Mouse (Mus musculus): ENCODE data around the gene Agrp. TPM values are rescaled to one million over a fixed set of nuclear protein-coding genes. Genes with fewer than 3 reads are reported as not detected.
A peak's percentile ranks its signal among the peaks of the same experiment; 100 is the strongest.

Gene Agrp
- polyA plus RNA-seq, 1 experiment: 0.47 TPM

GRCm38 (mm10) chr8:105620946-105621720 is 16.1 kb downstream of the Agrp start:
- Histone ChIP-seq H3K4me3 (no peak overlapping the region), H3K36me3 (ENCODE audit: control insufficient read depth, insufficient read depth) (peaks cover 31% of the 10 kb centered on the region), H3K4me2 (ENCODE audit: low read depth) (no peak overlapping the region), H3K27me3 (ENCODE audit: control insufficient read depth, insufficient read depth, insufficient read length) (no peaks in the 10 kb centered on the region), H3K79me2 (ENCODE audit: control insufficient read depth, insufficient read depth) (no peaks in the 10 kb centered on the region), H3ac (ENCODE audit: control insufficient read depth, insufficient read length) (no peak overlapping the region)
- TF ChIP-seq E2F4 (IDR thresholded peaks at IDR 0.05; ENCODE audit: insufficient read depth): no peak
- no peak for TF ChIP-seq TCF3 (IDR thresholded peaks at IDR 0.05; ENCODE audit: insufficient read length, low read depth)
- TF ChIP-seq USF1 (IDR thresholded peaks at IDR 0.05; ENCODE audit: low read depth): no peak
- TF ChIP-seq MYOD1 (IDR thresholded peaks at IDR 0.05; ENCODE audit: control insufficient read depth in 1 of 3, insufficient read length in 2 of 3, low read depth in 2 of 3): no peak
- TF ChIP-seq TCF12 (IDR thresholded peaks at IDR 0.05; ENCODE audit: insufficient read depth, poor library complexity, severe bottlenecking): no peak
- no peak for TF ChIP-seq POLR2A (IDR thresholded peaks at IDR 0.05; ENCODE audit: insufficient read length, low read depth)
- no peak for TF ChIP-seq MAX (IDR thresholded peaks at IDR 0.05; ENCODE audit: low read depth)
- no peak for TF ChIP-seq CEBPB (IDR thresholded peaks at IDR 0.05; ENCODE audit: insufficient read depth, poor library complexity, severe bottlenecking)
- TF ChIP-seq REST (IDR thresholded peaks at IDR 0.05; ENCODE audit: insufficient read depth, insufficient read length): no peak
- TF ChIP-seq POLR2AphosphoS2 (IDR thresholded peaks at IDR 0.05; ENCODE audit: insufficient read length, low read depth): no peak
- no peak for TF ChIP-seq MYOG (IDR thresholded peaks at IDR 0.05; ENCODE audit: control insufficient read depth in 1 of 3, insufficient read depth in 1 of 3, insufficient read length in 2 of 3, low read depth in 2 of 3)
- TF ChIP-seq SRF (IDR thresholded peaks at IDR 0.05; ENCODE audit: control insufficient read depth, insufficient read length, low read depth): no peak

- Histone ChIP-seq H3K79me2 (ENCODE audit: control insufficient read depth, insufficient read depth) (no peaks in the 10 kb centered on the region), H3K36me3 (ENCODE audit: control insufficient read depth, insufficient read depth) (peaks cover 34% of the 10 kb centered on the region), H3K4me3 (no peak overlapping the region), H3K4me2 (ENCODE audit: low read depth) (no peak overlapping the region), H3K27me3 (ENCODE audit: control insufficient read depth, insufficient read depth, insufficient read length) (no peaks in the 10 kb centered on the region), H3ac (ENCODE audit: control insufficient read depth, insufficient read length) (no peak overlapping the region)
- TF ChIP-seq TCF12 (IDR thresholded peaks at IDR 0.05; ENCODE audit: insufficient read depth, poor library complexity, severe bottlenecking) (no peak), POLR2AphosphoS2 (IDR thresholded peaks at IDR 0.05; ENCODE audit: insufficient read length, low read depth) (peak; percentile 46)
These were observed 17.0 kb downstream of the Agrp start for GRCm38 (mm10) chr8:105620211-105620610.

DNA sequence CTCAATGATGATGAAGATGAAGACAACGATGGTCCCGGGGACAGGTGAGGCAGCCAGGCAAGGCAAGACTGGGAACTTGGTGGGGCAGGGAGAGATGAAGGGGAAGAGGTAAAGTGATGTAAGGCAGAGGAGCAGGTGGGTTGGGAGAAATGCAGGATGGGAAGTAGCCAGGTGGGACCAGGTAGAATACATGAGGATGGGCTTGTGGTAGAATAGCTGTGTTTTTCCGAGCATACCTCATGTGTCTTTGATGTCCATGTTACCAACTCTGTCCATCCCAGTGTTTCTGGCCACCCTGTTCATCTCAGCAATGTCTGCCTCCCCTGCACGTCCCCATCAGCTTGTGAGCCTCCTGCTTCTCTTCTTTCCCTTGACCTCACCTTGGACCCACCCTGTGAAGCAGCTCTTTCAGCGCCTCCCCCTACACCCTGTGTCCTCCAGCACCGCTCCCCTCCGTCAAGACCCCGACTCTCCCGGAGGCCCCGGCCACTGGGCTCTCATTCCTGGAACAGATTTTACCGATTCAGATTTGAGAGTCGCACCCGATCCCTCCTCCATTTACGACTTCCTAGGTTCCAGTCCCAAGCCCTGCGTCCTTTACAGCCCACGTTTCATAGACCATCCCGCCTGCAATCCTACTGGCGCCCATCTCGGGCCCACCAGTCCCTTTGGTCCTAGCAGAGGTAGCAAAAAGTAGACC is 18.2 kb downstream of the Agrp start:
- no peaks in the 10 kb centered on the region for H3K79me2 ChIP-seq (ENCODE audit: control insufficient read depth, insufficient read depth)
- H3ac ChIP-seq (ENCODE audit: control insufficient read depth, insufficient read length): no peak overlapping the region
- no peak overlapping the region for H3K4me3 ChIP-seq
- peak; percentile 3 for TF ChIP-seq POLR2AphosphoS2 (IDR thresholded peaks at IDR 0.05; ENCODE audit: insufficient read length, low read depth)
- TF ChIP-seq SRF (IDR thresholded peaks at IDR 0.05; ENCODE audit: control insufficient read depth, insufficient read length, low read depth): no peak
- no peaks in the 10 kb centered on the region for H3K27me3 ChIP-seq (ENCODE audit: control insufficient read depth, insufficient read depth, insufficient read length)
- H3K4me2 ChIP-seq (ENCODE audit: low read depth): no peak overlapping the region
- H3K36me3 ChIP-seq (ENCODE audit: control insufficient read depth, insufficient read depth): peaks cover 38% of the 10 kb centered on the region

- H3K36me3 ChIP-seq (ENCODE audit: control insufficient read depth, insufficient read depth): peaks cover 38% of the 10 kb centered on the region
- no peak overlapping the region for H3ac ChIP-seq (ENCODE audit: control insufficient read depth, insufficient read length)
- no peaks in the 10 kb centered on the region for H3K27me3 ChIP-seq (ENCODE audit: control insufficient read depth, insufficient read depth, insufficient read length)
- TF ChIP-seq MYOG (IDR thresholded peaks at IDR 0.05; ENCODE audit: control insufficient read depth in 1 of 3, insufficient read depth in 1 of 3, insufficient read length in 2 of 3, low read depth in 2 of 3) (no peak), USF1 (IDR thresholded peaks at IDR 0.05; ENCODE audit: low read depth) (no peak), REST (IDR thresholded peaks at IDR 0.05; ENCODE audit: insufficient read depth, insufficient read length) (no peak), SRF (IDR thresholded peaks at IDR 0.05; ENCODE audit: control insufficient read depth, insufficient read length, low read depth) (no peak), MYOD1 (IDR thresholded peaks at IDR 0.05; ENCODE audit: control insufficient read depth in 1 of 3, insufficient read length in 2 of 3, low read depth in 2 of 3) (no peak), POLR2A (IDR thresholded peaks at IDR 0.05; ENCODE audit: insufficient read length, low read depth) (no peak), CEBPB (IDR thresholded peaks at IDR 0.05; ENCODE audit: insufficient read depth, poor library complexity, severe bottlenecking) (no peak), POLR2AphosphoS2 (IDR thresholded peaks at IDR 0.05; ENCODE audit: insufficient read length, low read depth) (no peak), MAX (IDR thresholded peaks at IDR 0.05; ENCODE audit: low read depth) (no peak), TCF12 (IDR thresholded peaks at IDR 0.05; ENCODE audit: insufficient read depth, poor library complexity, severe bottlenecking) (no peak), TCF3 (IDR thresholded peaks at IDR 0.05; ENCODE audit: insufficient read length, low read depth) (no peak), E2F4 (IDR thresholded peaks at IDR 0.05; ENCODE audit: insufficient read depth) (no peak)
- no peak overlapping the region for H3K4me2 ChIP-seq (ENCODE audit: low read depth)
- no peak overlapping the region for H3K4me3 ChIP-seq
- no peaks in the 10 kb centered on the region for H3K79me2 ChIP-seq (ENCODE audit: control insufficient read depth, insufficient read depth)
These were observed 18.9 kb downstream of the Agrp start for GRCm38 (mm10) chr8:105618279-105618634.
